Mouse (Mus musculus) kidney, adult 9 months (tissue): ENCODE data around the gene Copb1.
"Not testable (repeated sequence)": the region's sequence is repeated elsewhere in the genome, so short reads cannot be mapped to it uniquely, and the experiment has no call there.

Source experiments
- DNase-seq: peaks from one replicate; pipeline ENCODE4 v3.0.0; 2022

Gene Copb1

GRCm38 (mm10) chr7:114216908-114217307, 37.6 kb downstream of the Copb1 start:
- no peak for DNase-seq

GRCm38 (mm10) chr7:114214385-114214784, 40.1 kb downstream of the Copb1 start:
- DNase-seq: no peak

GRCm38 (mm10) chr7:114213537-114213936, 41.0 kb downstream of the Copb1 start:
- DNase-seq: peak; percentile 66

GRCm38 (mm10) chr7:114210618-114211017, 43.9 kb downstream of the Copb1 start:
- no peak for DNase-seq

GRCm38 (mm10) chr7:114209841-114210240, 44.7 kb downstream of the Copb1 start:
- no peak for DNase-seq

GRCm38 (mm10) chr7:114203491-114204359, 50.8 kb downstream of the Copb1 start:
- DNase-seq: peak; percentile 78

- DNase-seq: peak; percentile 28
These were observed 51.5 kb downstream of the Copb1 start for GRCm38 (mm10) chr7:114202972-114203404.

- no peak for DNase-seq
These were observed 53.9 kb downstream of the Copb1 start for GRCm38 (mm10) chr7:114200651-114201050.

- peak; percentile 29 for DNase-seq
These were observed 54.9 kb downstream of the Copb1 start for GRCm38 (mm10) chr7:114199428-114200110.

- no peak for DNase-seq
These were observed 56.3 kb downstream of the Copb1 start for GRCm38 (mm10) chr7:114198252-114198651.

- DNase-seq: not testable (repeated sequence)
These were observed 57.9 kb downstream of the Copb1 start for GRCm38 (mm10) chr7:114196588-114196987.

- DNase-seq: not testable (repeated sequence)
These were observed 59.7 kb downstream of the Copb1 start for GRCm38 (mm10) chr7:114194788-114195187.

- DNase-seq: no peak
These were observed 60.3 kb downstream of the Copb1 start for GRCm38 (mm10) chr7:114194224-114194623.

- DNase-seq: no peak
These were observed 61.0 kb downstream of the Copb1 start for GRCm38 (mm10) chr7:114193284-114194067.

- DNase-seq: no peak
These were observed 61.9 kb downstream of the Copb1 start for GRCm38 (mm10) chr7:114192581-114192980.

GRCm38 (mm10) chr7:114183416-114183815, 71.1 kb downstream of the Copb1 start:
- peak; percentile 22 for DNase-seq

- no peak for DNase-seq
These were observed 71.8 kb downstream of the Copb1 start for GRCm38 (mm10) chr7:114182708-114183107.

GRCm38 (mm10) chr7:114181391-114181790, 73.1 kb downstream of the Copb1 start:
- DNase-seq: peak; percentile 78

GRCm38 (mm10) chr7:114176588-114176987, 77.9 kb downstream of the Copb1 start:
- DNase-seq: no peak

- peak; percentile 18 for DNase-seq
These were observed 83.0 kb downstream of the Copb1 start for GRCm38 (mm10) chr7:114171354-114172097.

- DNase-seq: peak; percentile 50
These were observed 84.5 kb downstream of the Copb1 start for GRCm38 (mm10) chr7:114169996-114170395.

- peak; percentile 78 for DNase-seq
These were observed 85.1 kb downstream of the Copb1 start for GRCm38 (mm10) chr7:114169381-114169780.
